Mouse (Mus musculus) stomach, postnatal 0 days (tissue): ENCODE measurements at regions not wholly inside any gene's neighbourhood (a gene's known extent, or its start where the extent isn't known, plus 50 kb on each side); places are given as distances from the start of the nearest gene placed in this dataset.

ENCODE experiments used
- CTCF ChIP-seq: IDR thresholded peaks from 2 replicates; pipeline ENCODE4 v1.5.1; 2016; ENCODE audit warnings: antibody characterized with exemption, low read depth, mild to moderate bottlenecking, moderate library complexity
- EP300 ChIP-seq: optimal IDR thresholded peaks from 2 replicates; pipeline ENCODE3; 2016; ENCODE audit warnings: antibody characterized with exemption

GRCm38 (mm10) chr3:121021126-121021848, 150.2 kb downstream of the Rwdd3 start:
- TF ChIP-seq CTCF (no peak), EP300 (no peak)
